Mouse (Mus musculus): Measurements from ENCODE around the gene Ovca2. TPM values are rescaled to one million over a fixed set of nuclear protein-coding genes. Genes with fewer than 3 reads are reported as not detected.

Gene Ovca2
- polyA plus RNA-seq, 1 experiment from 2014 or later: 8.7 TPM

DNA sequence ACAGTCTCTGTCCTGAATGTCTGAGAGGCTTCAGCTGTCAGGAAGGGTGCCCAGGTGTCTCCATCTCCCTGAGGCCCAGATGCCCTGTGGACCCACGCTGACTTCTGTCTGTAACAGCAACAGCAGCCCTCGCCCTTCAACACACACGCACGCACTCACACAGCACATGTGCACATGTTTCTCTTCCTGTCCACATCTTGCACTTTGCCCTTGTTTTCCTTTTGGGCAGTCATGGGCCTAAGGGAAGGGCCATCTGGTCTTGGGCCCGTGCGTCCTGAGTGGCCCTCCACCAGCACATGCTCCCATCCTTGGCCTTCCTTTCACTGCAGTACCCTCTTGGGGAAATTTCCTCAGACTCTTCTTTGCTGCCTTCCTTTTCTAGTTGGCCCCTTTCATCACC, 15.3 kb downstream of the Ovca2 start:
- peaks cover 41% of the 10 kb centered on the region for H3K27me3 ChIP-seq (ENCODE audit: control insufficient read depth, insufficient read depth, low read depth, low read length)
- no peak for ATAC-seq (ENCODE audit: low read depth)

DNA sequence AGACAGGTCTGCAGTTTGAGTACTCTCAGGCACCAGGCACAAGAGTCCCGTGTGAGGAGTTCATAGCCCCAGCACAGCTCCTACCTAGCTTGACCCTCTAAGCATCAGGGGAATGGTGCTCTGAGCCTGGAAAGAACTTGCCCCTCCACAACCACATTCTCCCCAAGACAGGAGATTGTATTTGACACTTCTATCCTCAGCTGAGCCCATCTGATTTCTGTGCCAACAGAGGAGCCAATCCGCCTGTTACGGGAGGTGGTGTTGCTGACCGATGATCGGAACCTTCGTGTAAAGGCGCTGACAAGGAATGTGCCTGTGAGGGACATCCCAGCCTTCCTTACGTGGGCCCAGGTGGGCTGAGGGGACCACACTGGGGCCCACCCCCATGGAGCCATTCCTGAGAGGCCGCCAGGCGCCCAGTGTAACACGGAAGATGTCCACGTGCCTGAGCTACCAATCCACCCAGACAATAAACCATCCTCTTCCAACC, 16.0 kb downstream of the Ovca2 start:
- Histone ChIP-seq H3K9ac (ENCODE audit: low read depth, low read length) (no peak overlapping the region), H3K27ac (ENCODE audit: low read length) (no peak overlapping the region), H3K4me3 (ENCODE audit: low read depth, low read length) (no peak overlapping the region), H3K36me3 (ENCODE audit: control insufficient read depth, insufficient read depth) (no peaks in the 10 kb centered on the region), H3K27me3 (ENCODE audit: control insufficient read depth, insufficient read depth, low read depth, low read length) (peaks cover 34% of the 10 kb centered on the region), H3K4me2 (ENCODE audit: low read depth, low read length) (no peak overlapping the region), H3K4me1 (ENCODE audit: control insufficient read depth, low read depth, low read length) (peaks cover 17% of the 10 kb centered on the region), H3K9me3 (replicated peaks; ENCODE audit: control insufficient read depth, low read length) (no peaks in the 10 kb centered on the region)
- no peak for ATAC-seq (ENCODE audit: low read depth)
- 81% methylated on average over 12 of the region's 12 CpGs for WGBS (ENCODE audit: insufficient replicate concordance)

More for the DNA sequence above, 15.3 kb downstream of the Ovca2 start:
- no peak overlapping the region for H3K9ac ChIP-seq (ENCODE audit: low read depth, low read length)
- H3K27ac ChIP-seq (ENCODE audit: low read length): no peak overlapping the region
- no peaks in the 10 kb centered on the region for H3K9me3 ChIP-seq (replicated peaks; ENCODE audit: control insufficient read depth, low read length)
- H3K4me2 ChIP-seq (ENCODE audit: low read depth, low read length): no peak overlapping the region
- WGBS (ENCODE audit: insufficient replicate concordance): 73% methylated on average over 6 of the region's 6 CpGs
- no peaks in the 10 kb centered on the region for H3K36me3 ChIP-seq (ENCODE audit: control insufficient read depth, insufficient read depth)
- no peak overlapping the region for H3K4me3 ChIP-seq (ENCODE audit: low read depth, low read length)
- peaks cover 23% of the 10 kb centered on the region for H3K4me1 ChIP-seq (ENCODE audit: control insufficient read depth, low read depth, low read length)

DNA sequence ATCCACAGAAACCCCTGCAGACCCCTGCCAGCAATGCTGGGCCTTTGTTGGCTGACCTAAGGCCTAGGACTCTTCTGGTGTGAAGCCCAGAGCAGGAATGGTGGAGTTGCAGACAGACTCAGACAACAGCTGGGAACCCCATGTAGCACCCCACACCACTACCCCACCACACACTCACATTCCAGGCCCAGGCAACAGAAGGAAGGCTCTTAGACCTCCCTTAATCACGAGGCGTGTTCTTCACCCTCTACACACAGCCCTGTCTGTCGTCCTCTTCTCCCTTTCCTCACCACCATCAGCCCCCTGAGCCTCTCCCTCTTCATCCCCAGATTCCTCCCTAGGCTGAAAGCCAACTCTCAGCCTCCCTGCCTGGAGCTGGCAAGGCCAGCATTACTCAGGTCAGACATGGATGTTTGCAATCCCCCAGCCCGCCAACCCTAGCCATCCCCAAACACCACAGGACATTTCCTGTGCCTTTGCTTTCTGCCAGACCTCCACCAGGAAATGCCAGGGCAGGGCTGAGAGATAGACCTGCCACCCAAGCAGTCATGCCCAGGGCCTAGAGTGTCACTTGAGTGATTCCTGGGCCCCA, 17.1 kb downstream of the Ovca2 start:
- H3K27ac ChIP-seq (ENCODE audit: low read length): no peak overlapping the region
- peaks cover 8% of the 10 kb centered on the region for H3K4me1 ChIP-seq (ENCODE audit: control insufficient read depth, low read depth, low read length)
- H3K36me3 ChIP-seq (ENCODE audit: control insufficient read depth, insufficient read depth): no peaks in the 10 kb centered on the region
- no peak overlapping the region for H3K4me2 ChIP-seq (ENCODE audit: low read depth, low read length)
- H3K27me3 ChIP-seq (ENCODE audit: control insufficient read depth, insufficient read depth, low read depth, low read length): peaks cover 23% of the 10 kb centered on the region
- 78% methylated on average over 4 of the region's 4 CpGs for WGBS (ENCODE audit: insufficient replicate concordance)
- no peaks in the 10 kb centered on the region for H3K9me3 ChIP-seq (replicated peaks; ENCODE audit: control insufficient read depth, low read length)
- H3K4me3 ChIP-seq (ENCODE audit: low read depth, low read length): no peak overlapping the region
- H3K9ac ChIP-seq (ENCODE audit: low read depth, low read length): no peak overlapping the region
- no peak for ATAC-seq (ENCODE audit: low read depth)

DNA sequence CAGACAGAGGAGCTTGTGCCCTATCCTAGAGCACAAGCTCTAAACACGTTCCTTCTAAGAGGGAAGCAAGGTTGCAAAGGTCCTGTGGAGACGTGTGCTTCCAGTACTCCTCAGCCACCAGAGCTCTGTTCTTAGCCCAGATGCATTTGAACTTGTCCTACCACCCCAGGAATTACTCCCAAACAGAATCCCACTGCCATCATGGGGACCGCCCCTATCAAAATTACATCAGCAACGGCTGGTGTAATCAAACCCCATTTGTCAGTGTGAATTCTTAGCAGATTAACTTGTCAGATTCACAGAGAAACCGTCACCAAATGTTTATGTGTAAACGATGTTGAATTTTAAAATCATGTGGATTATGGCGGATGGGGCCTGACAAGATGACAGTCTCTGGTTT, 17.7 kb downstream of the Ovca2 start:
- no peaks in the 10 kb centered on the region for H3K36me3 ChIP-seq (ENCODE audit: control insufficient read depth, insufficient read depth)
- no peak for ATAC-seq (ENCODE audit: low read depth)
- no peak overlapping the region for H3K27ac ChIP-seq (ENCODE audit: low read length)
- no peaks in the 10 kb centered on the region for H3K9me3 ChIP-seq (replicated peaks; ENCODE audit: control insufficient read depth, low read length)
- WGBS (ENCODE audit: insufficient replicate concordance): 74% methylated on average over 7 of the region's 7 CpGs
- H3K9ac ChIP-seq (ENCODE audit: low read depth, low read length): no peak overlapping the region
- no peak overlapping the region for H3K4me2 ChIP-seq (ENCODE audit: low read depth, low read length)
- H3K4me1 ChIP-seq (ENCODE audit: control insufficient read depth, low read depth, low read length): peaks cover 6% of the 10 kb centered on the region
- H3K27me3 ChIP-seq (ENCODE audit: control insufficient read depth, insufficient read depth, low read depth, low read length): peaks cover 17% of the 10 kb centered on the region
- H3K4me3 ChIP-seq (ENCODE audit: low read depth, low read length): no peak overlapping the region

DNA sequence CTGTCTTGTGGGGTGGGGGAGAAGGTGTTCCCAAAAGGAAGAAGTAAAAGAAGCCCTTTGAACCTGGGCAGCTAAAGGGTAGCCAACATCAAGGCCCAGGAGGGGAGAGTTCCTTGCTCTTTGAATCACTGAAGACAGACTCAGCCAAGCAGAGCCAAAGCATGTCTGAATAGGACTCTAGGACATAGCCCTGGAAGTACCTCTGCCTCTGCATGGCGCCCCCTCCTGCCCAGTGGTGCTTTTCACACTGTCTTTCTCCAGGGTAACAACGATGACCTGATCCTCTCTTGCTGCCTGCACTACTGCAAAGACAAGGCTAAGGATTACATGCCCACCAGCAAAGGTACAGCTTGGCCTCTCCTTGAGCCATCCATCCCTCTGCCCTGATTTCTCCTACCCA, 19.1 kb downstream of the Ovca2 start:
- no peak overlapping the region for H3K27ac ChIP-seq (ENCODE audit: low read length)
- ATAC-seq (ENCODE audit: low read depth): no peak
- no peaks in the 10 kb centered on the region for H3K36me3 ChIP-seq (ENCODE audit: control insufficient read depth, insufficient read depth)
- H3K4me3 ChIP-seq (ENCODE audit: low read depth, low read length): no peak overlapping the region
- WGBS (ENCODE audit: insufficient replicate concordance): 49% methylated on average over 2 of the region's 2 CpGs
- H3K9me3 ChIP-seq (replicated peaks; ENCODE audit: control insufficient read depth, low read length): no peaks in the 10 kb centered on the region
- H3K9ac ChIP-seq (ENCODE audit: low read depth, low read length): no peak overlapping the region
- H3K4me1 ChIP-seq (ENCODE audit: control insufficient read depth, low read depth, low read length): no peaks in the 10 kb centered on the region
- peaks cover 3% of the 10 kb centered on the region for H3K27me3 ChIP-seq (ENCODE audit: control insufficient read depth, insufficient read depth, low read depth, low read length)
- no peak overlapping the region for H3K4me2 ChIP-seq (ENCODE audit: low read depth, low read length)

DNA sequence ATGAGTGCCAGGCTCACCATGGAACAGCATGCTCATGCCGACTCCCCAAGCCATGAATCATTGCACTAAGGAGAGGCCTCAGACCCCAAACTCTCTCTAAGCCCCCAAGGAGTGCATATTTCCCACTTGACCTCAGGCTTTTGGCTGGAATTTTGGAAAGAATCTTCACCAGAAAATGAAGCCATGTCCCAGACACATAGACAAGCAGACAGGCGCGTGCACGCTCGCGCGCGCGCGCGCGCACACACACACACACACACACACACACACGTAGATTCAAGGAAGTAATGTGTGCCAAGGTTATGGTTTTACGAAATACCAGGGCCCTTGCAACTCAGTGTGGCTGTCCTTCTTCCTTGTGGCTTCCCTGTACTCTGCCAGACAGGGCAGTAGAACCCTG, 20.2 kb downstream of the Ovca2 start:
- Histone ChIP-seq H3K4me3 (ENCODE audit: low read depth, low read length) (no peak overlapping the region), H3K4me2 (ENCODE audit: low read depth, low read length) (no peak overlapping the region), H3K9me3 (replicated peaks; ENCODE audit: control insufficient read depth, low read length) (no peaks in the 10 kb centered on the region), H3K27me3 (ENCODE audit: control insufficient read depth, insufficient read depth, low read depth, low read length) (no peaks in the 10 kb centered on the region), H3K36me3 (ENCODE audit: control insufficient read depth, insufficient read depth) (no peaks in the 10 kb centered on the region), H3K27ac (ENCODE audit: low read length) (no peak overlapping the region), H3K4me1 (ENCODE audit: control insufficient read depth, low read depth, low read length) (peaks cover 3% of the 10 kb centered on the region), H3K9ac (ENCODE audit: low read depth, low read length) (no peak overlapping the region)
- 92% methylated on average over 14 of the region's 14 CpGs for WGBS (ENCODE audit: insufficient replicate concordance)
- no peak for ATAC-seq (ENCODE audit: low read depth)

DNA sequence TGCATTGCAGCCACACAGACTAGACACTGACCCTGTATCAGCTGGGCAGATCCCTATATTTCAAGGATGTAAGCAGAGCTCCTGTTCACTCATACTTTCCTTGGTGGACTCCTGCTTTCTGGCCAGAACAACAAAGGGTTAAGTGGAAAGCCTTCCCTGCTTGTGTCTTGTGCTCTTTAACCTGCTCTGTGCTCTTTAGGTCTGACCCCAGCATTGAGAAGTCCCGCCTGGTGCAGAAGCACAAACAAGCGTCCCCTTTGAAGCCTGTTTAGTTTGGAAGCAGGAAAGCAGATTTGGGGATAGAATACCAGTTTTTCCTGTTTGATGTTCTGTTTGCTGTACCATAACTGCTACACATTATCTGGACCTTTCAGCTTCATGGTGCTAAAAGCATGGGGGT, 20.7 kb downstream of the Ovca2 start:
- Histone ChIP-seq H3K4me3 (ENCODE audit: low read depth, low read length) (no peak overlapping the region), H3K9me3 (replicated peaks; ENCODE audit: control insufficient read depth, low read length) (no peaks in the 10 kb centered on the region), H3K27me3 (ENCODE audit: control insufficient read depth, insufficient read depth, low read depth, low read length) (no peaks in the 10 kb centered on the region), H3K36me3 (ENCODE audit: control insufficient read depth, insufficient read depth) (no peaks in the 10 kb centered on the region), H3K4me2 (ENCODE audit: low read depth, low read length) (no peak overlapping the region), H3K4me1 (ENCODE audit: control insufficient read depth, low read depth, low read length) (peaks cover 4% of the 10 kb centered on the region), H3K27ac (ENCODE audit: low read length) (no peak overlapping the region), H3K9ac (ENCODE audit: low read depth, low read length) (no peak overlapping the region)
- WGBS (ENCODE audit: insufficient replicate concordance): 45% methylated on average over 2 of the region's 2 CpGs
- ATAC-seq (ENCODE audit: low read depth): no peak

DNA sequence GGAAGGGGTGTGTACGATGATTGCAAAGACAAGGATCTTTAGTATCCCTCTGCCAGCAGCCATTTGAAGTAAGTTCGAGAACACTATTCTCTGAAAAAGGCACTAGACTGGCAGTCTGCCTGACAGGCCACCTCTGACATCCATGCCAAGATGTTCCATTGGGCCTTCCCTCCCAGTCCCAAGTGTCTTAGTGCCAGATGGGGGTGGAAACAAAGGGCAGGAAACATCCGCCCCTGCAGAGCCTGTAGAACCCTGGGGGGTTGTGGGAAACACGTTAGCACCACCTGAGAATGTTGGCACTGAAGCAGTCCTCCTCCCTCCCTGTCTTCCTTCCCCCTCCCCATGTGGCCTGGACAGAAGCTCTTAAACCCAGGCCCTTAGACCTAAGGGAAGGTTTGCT, 21.6 kb downstream of the Ovca2 start:
- Histone ChIP-seq H3K27me3 (ENCODE audit: control insufficient read depth, insufficient read depth, low read depth, low read length) (no peaks in the 10 kb centered on the region), H3K4me3 (ENCODE audit: low read depth, low read length) (no peak overlapping the region), H3K36me3 (ENCODE audit: control insufficient read depth, insufficient read depth) (no peaks in the 10 kb centered on the region), H3K4me2 (ENCODE audit: low read depth, low read length) (no peak overlapping the region), H3K27ac (ENCODE audit: low read length) (no peak overlapping the region), H3K9me3 (replicated peaks; ENCODE audit: control insufficient read depth, low read length) (no peaks in the 10 kb centered on the region), H3K4me1 (ENCODE audit: control insufficient read depth, low read depth, low read length) (peaks cover 4% of the 10 kb centered on the region), H3K9ac (ENCODE audit: low read depth, low read length) (no peak overlapping the region)
- no peak for ATAC-seq (ENCODE audit: low read depth)
- 60% methylated on average over 4 of the region's 4 CpGs for WGBS (ENCODE audit: insufficient replicate concordance)

DNA sequence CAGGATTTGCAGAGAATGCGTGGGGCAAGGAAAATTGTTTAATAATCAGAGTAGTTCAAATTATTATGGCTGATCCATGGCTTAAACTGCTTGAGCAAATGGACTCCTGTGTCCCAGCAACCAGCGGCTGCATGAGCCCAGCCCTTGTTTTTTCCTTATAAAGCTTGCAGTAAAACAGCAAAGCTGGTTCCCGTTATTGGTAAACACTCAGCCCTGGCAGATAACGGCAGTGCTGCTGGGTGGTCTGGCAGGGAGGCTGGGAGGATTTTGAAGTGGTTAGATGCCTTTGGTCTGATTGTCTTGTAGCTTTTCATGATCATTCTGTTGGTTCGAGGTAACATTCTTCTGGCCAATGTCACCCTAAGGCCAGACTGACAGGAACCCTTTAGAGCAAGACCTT, 22.2 kb downstream of the Ovca2 start:
- Histone ChIP-seq H3K9me3 (replicated peaks; ENCODE audit: control insufficient read depth, low read length) (no peaks in the 10 kb centered on the region), H3K27ac (ENCODE audit: low read length) (no peak overlapping the region), H3K27me3 (ENCODE audit: control insufficient read depth, insufficient read depth, low read depth, low read length) (no peaks in the 10 kb centered on the region), H3K9ac (ENCODE audit: low read depth, low read length) (no peak overlapping the region), H3K4me3 (ENCODE audit: low read depth, low read length) (no peak overlapping the region), H3K4me1 (ENCODE audit: control insufficient read depth, low read depth, low read length) (peaks cover 4% of the 10 kb centered on the region), H3K36me3 (ENCODE audit: control insufficient read depth, insufficient read depth) (no peaks in the 10 kb centered on the region), H3K4me2 (ENCODE audit: low read depth, low read length) (no peak overlapping the region)
- no peak for ATAC-seq (ENCODE audit: low read depth)
- 66% methylated on average over 5 of the region's 5 CpGs for WGBS (ENCODE audit: insufficient replicate concordance)
